Mouse (Mus musculus) ES-Bruce4 (cell line): ENCODE measurements around the gene Rxrb.

ENCODE experiments used
- CTCF ChIP-seq: IDR thresholded peaks from one replicate; pipeline ENCODE4 v1.8.1; 2011; ENCODE audit warnings: low read depth, low read length
- EP300 ChIP-seq: IDR thresholded peaks from 2 replicates; pipeline ENCODE4 v1.6.1; 2011; ENCODE audit warnings: low read depth, low read length; ENCODE audit not compliant: insufficient read depth

- no peak for TF ChIP-seq CTCF
- TF ChIP-seq EP300, result no peak
These were observed 51.5 kb downstream of the Rxrb start for GRCm38 (mm10) chr17:34083104-34083503.
